Mouse (Mus musculus): ENCODE measurements around the gene Orai1. TPM values are rescaled to one million over a fixed set of nuclear protein-coding genes. Genes with fewer than 3 reads are reported as not detected.
A peak's percentile ranks its signal among the peaks of the same experiment; 100 is the strongest.

Gene Orai1
- polyA plus RNA-seq, 1 experiment = 10.8 TPM

DNA sequence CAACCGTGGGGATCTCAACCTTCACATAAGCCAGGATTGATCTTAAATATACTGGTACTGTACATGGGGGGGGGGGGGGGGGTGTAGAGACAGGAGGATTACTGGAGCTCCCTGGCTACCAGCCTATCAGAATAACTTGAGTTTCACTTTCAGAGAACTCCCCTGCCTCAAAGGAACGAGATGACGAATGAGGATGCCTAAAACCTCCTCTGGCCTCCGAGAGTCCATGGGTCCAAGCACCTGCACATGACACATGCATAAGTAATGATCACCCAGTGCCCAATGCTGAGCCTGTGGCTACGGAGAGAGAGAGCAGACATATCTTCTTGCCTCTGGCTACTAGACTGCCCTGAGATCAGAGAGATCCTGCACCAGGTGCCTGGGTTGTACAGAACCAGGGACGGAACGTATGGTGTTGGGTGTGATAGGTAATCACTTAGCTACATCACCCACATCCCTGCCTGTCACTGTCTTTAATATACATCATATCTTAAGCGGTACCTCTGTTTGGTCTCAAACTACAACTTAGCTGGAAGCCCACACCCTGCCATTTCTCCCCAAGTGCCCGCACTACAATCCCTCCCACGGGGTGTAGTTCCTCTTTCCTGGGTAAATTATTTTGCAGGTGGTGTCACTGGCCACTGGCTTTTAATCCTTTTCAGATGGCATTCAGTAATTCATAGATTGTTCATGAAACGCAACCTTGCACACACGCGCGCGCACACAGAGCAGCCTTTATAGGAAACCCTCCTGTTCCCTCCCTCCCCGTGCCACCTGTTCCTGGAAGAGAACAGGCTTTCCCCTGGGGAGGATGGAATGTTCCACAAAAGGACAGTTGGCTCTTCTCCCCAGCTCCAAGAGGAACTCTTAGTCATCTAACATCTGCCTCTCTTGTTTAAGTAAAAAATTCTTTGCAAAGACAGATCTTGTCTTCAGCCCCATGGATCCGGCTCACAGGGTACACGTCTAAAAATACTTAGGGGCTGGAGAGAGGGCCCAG lies 17.4 kb upstream of the Orai1 start:
- Histone ChIP-seq H3K36me3 (ENCODE audit: control insufficient read depth, insufficient read depth) (no peaks in the 10 kb centered on the region), H3K27me3 (ENCODE audit: control insufficient read depth, insufficient read depth, insufficient read length) (peaks cover 6% of the 10 kb centered on the region), H3K79me2 (ENCODE audit: control insufficient read depth, insufficient read depth) (no peaks in the 10 kb centered on the region), H3K4me3 (ENCODE audit: insufficient read depth, poor library complexity, severe bottlenecking) (no peak overlapping the region), H3ac (ENCODE audit: control insufficient read depth, insufficient read length, low read depth) (no peak overlapping the region), H3K79me3 (ENCODE audit: low read depth) (no peaks in the 10 kb centered on the region)
- TF ChIP-seq MAX (IDR thresholded peaks at IDR 0.05) (no peak), MYOG (IDR thresholded peaks at IDR 0.05; ENCODE audit: control insufficient read depth, extremely low read depth, insufficient read length) (no peak), MYOD1 (IDR thresholded peaks at IDR 0.05; ENCODE audit: control insufficient read depth, insufficient read length, low read depth) (peak; percentile 19)

DNA sequence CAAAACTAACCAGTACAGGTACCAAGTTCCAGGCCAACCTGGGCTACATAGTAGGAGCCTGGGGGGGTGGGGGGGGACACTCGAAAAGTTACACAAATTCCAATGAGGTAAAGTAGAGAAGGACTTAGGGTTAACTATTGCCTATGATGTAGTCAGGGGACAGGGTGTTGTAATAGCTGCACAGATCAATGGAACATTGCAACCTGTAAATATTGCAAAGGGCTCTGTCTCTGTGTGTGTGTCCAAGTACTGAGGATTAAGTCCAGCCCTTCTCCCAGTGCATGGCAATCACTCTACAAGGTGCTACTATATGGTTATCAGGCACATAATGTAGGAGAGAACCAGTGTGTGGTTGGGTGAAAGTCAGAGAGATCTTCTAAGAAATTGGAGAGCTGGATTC lies 14.0 kb upstream of the Orai1 start:
- TF ChIP-seq CTCF (IDR thresholded peaks at IDR 0.05; ENCODE audit: control insufficient read depth, insufficient read depth, insufficient read length) (no peak), MYOD1 (IDR thresholded peaks at IDR 0.05; ENCODE audit: control insufficient read depth, insufficient read length, low read depth) (no peak), CEBPB (IDR thresholded peaks at IDR 0.05; ENCODE audit: low read depth) (no peak), USF1 (IDR thresholded peaks at IDR 0.05; ENCODE audit: low read depth) (no peak), FOSL1 (IDR thresholded peaks at IDR 0.05; ENCODE audit: insufficient read depth, low read length, poor library complexity, severe bottlenecking) (no peak), MAX (IDR thresholded peaks at IDR 0.05) (no peak), MYOG (IDR thresholded peaks at IDR 0.05; ENCODE audit: control insufficient read depth, extremely low read depth, insufficient read length) (no peak)
- no peak overlapping the region for H3ac ChIP-seq (ENCODE audit: control insufficient read depth, insufficient read length, low read depth)
- no peak overlapping the region for H3K4me3 ChIP-seq (ENCODE audit: insufficient read depth, poor library complexity, severe bottlenecking)
- H3K36me3 ChIP-seq (ENCODE audit: control insufficient read depth, insufficient read depth) = no peaks in the 10 kb centered on the region
- H3K79me2 ChIP-seq (ENCODE audit: control insufficient read depth, insufficient read depth) = no peaks in the 10 kb centered on the region
- no peaks in the 10 kb centered on the region for H3K79me3 ChIP-seq (ENCODE audit: low read depth)
- H3K27me3 ChIP-seq (ENCODE audit: control insufficient read depth, insufficient read depth, insufficient read length) = peaks cover 6% of the 10 kb centered on the region

DNA sequence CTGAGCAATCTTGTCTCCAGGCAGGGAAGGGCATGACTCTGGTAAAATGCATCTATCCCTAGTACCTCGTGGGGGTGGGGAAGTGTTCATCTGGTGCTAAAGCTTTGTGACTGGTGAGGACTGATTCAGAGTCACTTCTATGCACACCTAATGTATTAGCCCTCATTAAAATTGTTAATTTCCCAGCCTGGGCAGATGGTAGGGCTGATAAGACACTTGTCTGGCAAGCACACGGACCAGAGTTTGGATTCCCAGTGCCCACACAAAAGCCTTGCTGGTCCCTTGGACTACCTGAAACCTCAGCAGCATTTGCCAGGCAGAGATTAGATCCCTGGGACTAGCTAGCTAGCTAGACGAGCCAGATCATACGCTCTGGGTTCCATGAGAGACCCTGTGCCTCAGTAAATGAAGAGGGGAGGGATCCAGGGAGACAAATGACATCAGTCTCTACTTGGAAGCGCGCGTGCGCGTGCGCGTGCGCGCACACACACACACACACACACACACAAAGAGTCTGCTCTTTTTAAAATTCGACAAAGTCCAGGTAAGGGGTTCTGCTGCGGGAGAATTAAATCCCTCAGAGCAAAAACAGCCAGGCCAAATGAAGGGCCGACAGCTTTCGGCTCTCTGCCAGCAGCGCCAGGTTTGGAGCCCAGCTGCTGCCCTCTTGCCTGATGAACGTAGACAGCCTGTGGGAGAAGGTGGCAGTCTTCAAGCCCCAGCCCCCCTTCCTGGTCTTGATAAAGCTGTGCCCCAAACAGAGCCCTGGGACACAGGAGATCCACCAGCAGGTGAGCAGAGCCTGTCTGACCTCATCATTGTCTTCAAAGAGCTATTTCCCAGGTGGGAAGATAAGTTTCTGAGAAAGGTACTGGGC lies 8.9 kb upstream of the Orai1 start:
- TF ChIP-seq MYOG (IDR thresholded peaks at IDR 0.05; ENCODE audit: control insufficient read depth, extremely low read depth, insufficient read length) (no peak), MAX (IDR thresholded peaks at IDR 0.05) (no peak), CEBPB (IDR thresholded peaks at IDR 0.05; ENCODE audit: low read depth) (no peak), FOSL1 (IDR thresholded peaks at IDR 0.05; ENCODE audit: insufficient read depth, low read length, poor library complexity, severe bottlenecking) (no peak), USF1 (IDR thresholded peaks at IDR 0.05; ENCODE audit: low read depth) (no peak), MYOD1 (IDR thresholded peaks at IDR 0.05; ENCODE audit: control insufficient read depth, insufficient read length, low read depth) (no peak)
- Histone ChIP-seq H3K4me3 (ENCODE audit: insufficient read depth, poor library complexity, severe bottlenecking) (no peak overlapping the region), H3K36me3 (ENCODE audit: control insufficient read depth, insufficient read depth) (no peaks in the 10 kb centered on the region), H3ac (ENCODE audit: control insufficient read depth, insufficient read length, low read depth) (no peak overlapping the region), H3K79me2 (ENCODE audit: control insufficient read depth, insufficient read depth) (no peaks in the 10 kb centered on the region), H3K27me3 (ENCODE audit: control insufficient read depth, insufficient read depth, insufficient read length) (peaks cover 6% of the 10 kb centered on the region), H3K79me3 (ENCODE audit: low read depth) (no peaks in the 10 kb centered on the region)

DNA sequence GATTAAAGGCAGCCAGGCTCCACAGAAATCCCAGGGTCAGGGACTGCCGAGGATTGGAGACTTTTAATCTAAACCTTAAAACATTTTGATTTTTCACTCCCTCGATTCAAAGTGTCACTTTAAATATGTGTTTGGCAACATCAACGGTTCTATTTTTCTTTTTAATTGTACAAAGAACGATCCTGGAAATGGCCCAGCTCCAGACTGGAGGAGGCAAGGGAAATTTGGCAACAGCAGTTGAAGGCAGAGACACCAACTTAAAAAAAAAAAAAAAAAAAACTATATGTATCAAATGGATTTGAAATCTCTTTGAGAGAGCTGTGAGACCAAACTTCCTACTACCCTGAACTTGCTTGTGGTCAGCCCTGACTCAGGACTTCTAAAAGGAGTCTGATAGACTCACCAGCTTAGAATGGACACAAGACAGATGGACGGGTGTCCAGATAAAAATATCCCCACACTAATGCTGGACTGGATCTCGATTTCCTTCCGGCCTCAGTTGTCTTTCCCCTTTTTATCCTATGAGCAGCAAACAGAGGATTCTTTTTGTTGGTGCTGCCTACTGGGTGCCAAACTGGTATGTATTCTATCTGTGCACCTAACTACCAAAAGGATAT lies 5.9 kb upstream of the Orai1 start:
- Histone ChIP-seq H3K4me3 (ENCODE audit: insufficient read depth, poor library complexity, severe bottlenecking) (no peak overlapping the region), H3K79me3 (ENCODE audit: low read depth) (no peaks in the 10 kb centered on the region), H3K27me3 (ENCODE audit: control insufficient read depth, insufficient read depth, insufficient read length) (no peaks in the 10 kb centered on the region), H3K36me3 (ENCODE audit: control insufficient read depth, insufficient read depth) (no peaks in the 10 kb centered on the region), H3ac (ENCODE audit: control insufficient read depth, insufficient read length, low read depth) (no peak overlapping the region), H3K79me2 (ENCODE audit: control insufficient read depth, insufficient read depth) (no peaks in the 10 kb centered on the region)
- TF ChIP-seq FOSL1 (IDR thresholded peaks at IDR 0.05; ENCODE audit: insufficient read depth, low read length, poor library complexity, severe bottlenecking) (no peak), MYOG (IDR thresholded peaks at IDR 0.05; ENCODE audit: control insufficient read depth, extremely low read depth, insufficient read length) (no peak), CEBPB (IDR thresholded peaks at IDR 0.05; ENCODE audit: low read depth) (no peak), MYOD1 (IDR thresholded peaks at IDR 0.05; ENCODE audit: control insufficient read depth, insufficient read length, low read depth) (no peak), USF1 (IDR thresholded peaks at IDR 0.05; ENCODE audit: low read depth) (no peak), MAX (IDR thresholded peaks at IDR 0.05) (no peak), CTCF (IDR thresholded peaks at IDR 0.05; ENCODE audit: control insufficient read depth, insufficient read depth, insufficient read length) (no peak)

DNA sequence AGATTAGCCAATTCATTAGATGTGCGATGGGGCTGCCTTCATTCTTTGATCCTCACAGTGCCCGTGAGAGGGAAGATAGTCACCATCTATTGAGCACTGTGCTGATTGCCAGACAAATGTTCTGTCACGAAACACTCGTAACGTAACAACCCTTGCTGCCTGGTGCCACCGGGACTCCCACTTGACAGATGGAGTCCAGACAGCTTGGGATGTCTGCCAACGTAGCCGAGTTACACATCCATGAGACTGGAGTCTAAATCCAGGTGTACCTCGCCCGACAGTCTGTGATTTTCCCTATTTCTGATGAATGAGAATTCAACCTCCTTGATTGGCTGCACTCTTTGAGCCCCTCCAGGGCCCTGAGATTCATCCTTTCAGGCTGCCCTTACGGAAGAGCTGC lies 5.0 kb upstream of the Orai1 start:
- Histone ChIP-seq H3K4me3 (ENCODE audit: insufficient read depth, poor library complexity, severe bottlenecking) (no peak overlapping the region), H3K79me3 (ENCODE audit: low read depth) (no peaks in the 10 kb centered on the region), H3K79me2 (ENCODE audit: control insufficient read depth, insufficient read depth) (no peaks in the 10 kb centered on the region), H3K36me3 (ENCODE audit: control insufficient read depth, insufficient read depth) (no peaks in the 10 kb centered on the region), H3ac (ENCODE audit: control insufficient read depth, insufficient read length, low read depth) (no peak overlapping the region), H3K27me3 (ENCODE audit: control insufficient read depth, insufficient read depth, insufficient read length) (no peaks in the 10 kb centered on the region)
- no peak for TF ChIP-seq MYOD1 (IDR thresholded peaks at IDR 0.05; ENCODE audit: control insufficient read depth, insufficient read length, low read depth)

All from C2C12 (cell line).